Mouse (Mus musculus) cerebellum, postnatal 10 days (tissue): ENCODE data around the gene Smim12.
A peak's percentile ranks its signal among the peaks of the same experiment; 100 is the strongest.

Source experiments
- DNase-seq, 2 experiments: peaks; one replicate each; pipeline ENCODE4 v3.0.0; 2021; ENCODE audit warnings: mixed read lengths in 2 of 2

The Smim12 gene

GRCm38 (mm10) chr4:127243552-127243951 is at the start of gene Smim12:
Gene Smim12, plus strand, starts transcription at chr4:127243784.
- peak; percentile 100 for DNase-seq

- DNase-seq = peak; percentile 75 to 87
These were observed 48.9 kb upstream of the Smim12 start for GRCm38 (mm10) chr4:127194477-127195269.

GRCm38 (mm10) chr4:127198609-127199008 is 45.0 kb upstream of the Smim12 start:
- DNase-seq = no peak

- DNase-seq = peak; percentile 52 to 68
These were observed 44.2 kb upstream of the Smim12 start for GRCm38 (mm10) chr4:127199406-127199805.

- DNase-seq = no peak
These were observed 43.3 kb upstream of the Smim12 start for GRCm38 (mm10) chr4:127200164-127200722.

GRCm38 (mm10) chr4:127200769-127201617 is 42.6 kb upstream of the Smim12 start:
- no peak for DNase-seq

- no peak for DNase-seq
These were observed 40.5 kb upstream of the Smim12 start for GRCm38 (mm10) chr4:127203081-127203480.

GRCm38 (mm10) chr4:127211318-127211717 is 32.3 kb upstream of the Smim12 start:
- peak; percentile 45 to 58 for DNase-seq

GRCm38 (mm10) chr4:127214510-127214909 is 29.1 kb upstream of the Smim12 start:
- DNase-seq = no peak

- peak; percentile 81 to 83 for DNase-seq
These were observed 28.5 kb upstream of the Smim12 start for GRCm38 (mm10) chr4:127215103-127215502.

GRCm38 (mm10) chr4:127215799-127216198 is 27.8 kb upstream of the Smim12 start:
- DNase-seq = no peak

- DNase-seq = peak in 1 of 2 experiments; percentile 46
These were observed 27.3 kb upstream of the Smim12 start for GRCm38 (mm10) chr4:127216251-127216651.

- DNase-seq = no peak
These were observed 26.5 kb upstream of the Smim12 start for GRCm38 (mm10) chr4:127217048-127217447.

GRCm38 (mm10) chr4:127223291-127223690 is 20.3 kb upstream of the Smim12 start:
- peak; percentile 80 to 84 for DNase-seq

- peak; percentile 49 to 56 for DNase-seq
These were observed 19.8 kb upstream of the Smim12 start for GRCm38 (mm10) chr4:127223755-127224154.

- no peak for DNase-seq
These were observed 19.0 kb upstream of the Smim12 start for GRCm38 (mm10) chr4:127224444-127225100.

- DNase-seq = no peak
These were observed 17.5 kb upstream of the Smim12 start for GRCm38 (mm10) chr4:127226067-127226466.

GRCm38 (mm10) chr4:127227051-127227673 is 16.4 kb upstream of the Smim12 start:
- peak; percentile 23 to 25 for DNase-seq

- DNase-seq = peak; percentile 94 to 96
These were observed 11.6 kb upstream of the Smim12 start for GRCm38 (mm10) chr4:127232028-127232427.

GRCm38 (mm10) chr4:127232551-127232950 is 11.0 kb upstream of the Smim12 start:
- peak; percentile 89 to 95 for DNase-seq

- peak; percentile 70 to 81 for DNase-seq
These were observed 10.0 kb upstream of the Smim12 start for GRCm38 (mm10) chr4:127233416-127234125.
